Mouse (Mus musculus) activated CD4-positive, CD25-positive, alpha-beta regulatory T cell, adult 4 months (primary cell): ENCODE results near the gene Musk. TPM values are rescaled to one million over a fixed set of nuclear protein-coding genes. Genes with fewer than 3 reads are reported as not detected.

Source experiments
- ATAC-seq: one replicate; pipeline ENCODE4 v1.8.0; 2017
- polyA plus RNA-seq, 2 experiments: library from polyadenylated mRNA; unstranded; fragments of 100-300 nt; shearing (Covaris generic); gene quantifications; one replicate each; pipeline ENCODE4 v1.2.1; 2017

The Musk gene
- polyA plus RNA-seq, 2 experiments from 2014 or later, result not detected

GRCm38 (mm10) chr4:58317536-58317935, 31.8 kb downstream of the Musk start:
- ATAC-seq, result no peak

- ATAC-seq, result no peak
Measured at GRCm38 (mm10) chr4:58320293-58320692, 34.5 kb downstream of the Musk start.

- no peak for ATAC-seq
Measured at GRCm38 (mm10) chr4:58326746-58327145, 41.0 kb downstream of the Musk start.

- ATAC-seq, result no peak
Measured at GRCm38 (mm10) chr4:58328231-58328630, 42.5 kb downstream of the Musk start.

- ATAC-seq, result no peak
Measured at GRCm38 (mm10) chr4:58330016-58330415, 44.3 kb downstream of the Musk start.

GRCm38 (mm10) chr4:58330864-58331638, 45.3 kb downstream of the Musk start:
- no peak for ATAC-seq

- ATAC-seq, result no peak
Measured at GRCm38 (mm10) chr4:58332394-58332793, 46.6 kb downstream of the Musk start.

GRCm38 (mm10) chr4:58336227-58336626, 50.5 kb downstream of the Musk start:
- no peak for ATAC-seq

GRCm38 (mm10) chr4:58339226-58339625, 53.5 kb downstream of the Musk start:
- no peak for ATAC-seq

- no peak for ATAC-seq
Measured at GRCm38 (mm10) chr4:58350206-58350605, 64.4 kb downstream of the Musk start.

GRCm38 (mm10) chr4:58351165-58351564, 65.4 kb downstream of the Musk start:
- no peak for ATAC-seq

- ATAC-seq, result no peak
Measured at GRCm38 (mm10) chr4:58351590-58351989, 65.8 kb downstream of the Musk start.

- no peak for ATAC-seq
Measured at GRCm38 (mm10) chr4:58358996-58359395, 73.2 kb downstream of the Musk start.

GRCm38 (mm10) chr4:58365321-58365720, 79.6 kb downstream of the Musk start:
- ATAC-seq, result no peak

- ATAC-seq, result no peak
Measured at GRCm38 (mm10) chr4:58371106-58371505, 85.3 kb downstream of the Musk start.

GRCm38 (mm10) chr4:58373599-58373998, 87.8 kb downstream of the Musk start:
- ATAC-seq, result no peak

GRCm38 (mm10) chr4:58374141-58374870, 88.5 kb downstream of the Musk start:
- no peak for ATAC-seq

- no peak for ATAC-seq
Measured at GRCm38 (mm10) chr4:58379186-58379585, 93.4 kb downstream of the Musk start.

GRCm38 (mm10) chr4:58400861-58401341, 115.1 kb downstream of the Musk start:
- no peak for ATAC-seq

GRCm38 (mm10) chr4:58401973-58402501, 116.3 kb downstream of the Musk start:
- no peak for ATAC-seq

- ATAC-seq, result no peak
Measured at GRCm38 (mm10) chr4:58413188-58414185, 127.7 kb downstream of the Musk start.

GRCm38 (mm10) chr4:58415537-58415936, 129.8 kb downstream of the Musk start:
- ATAC-seq, result no peak
